Comparison of ENCODE assay signal across 10 mouse cellular contexts in genomic region chr4:107921152-107921695, GRCm38 (mm10). TPM values are rescaled to one million over a fixed set of nuclear protein-coding genes. Genes with fewer than 3 reads are reported as not detected.
DNase-seq lines count a peak whose midpoint lies in the region; ATAC-seq lines count a peak whose summit lies in the region.
"Had no signal": no experiment of that assay in that cellular context is flagged by ENCODE, and none has a peak within 500 bp of the region (broad histone marks: within the 10 kb centered on the region; RNA-seq: fewer than 3 reads in every experiment).

No protein-coding gene starts in this region.

- no peaks in the 10 kb centered on the region for H3K9me3 ChIP-seq in kidney, embryonic 14.5 days (ENCODE audit: control insufficient read depth, low read length)
- H3K9me3 ChIP-seq: midbrain, embryonic 15.5 days had no signal

- no peaks in the 10 kb centered on the region for H3K27me3 ChIP-seq in kidney, embryonic 14.5 days (ENCODE audit: control insufficient read depth, insufficient read depth, low read length)
- H3K27me3 ChIP-seq: midbrain, embryonic 15.5 days had no signal

- DNase-seq in kidney, adult 11 months: peak; percentile 69
- DNase-seq in adrenal gland, adult 8-10 months: peak; percentile 63
- DNase-seq in kidney, adult 8-10 months: peak; percentile 66 to 67
- DNase-seq in lung, postnatal 10 days: peak; percentile 51
- DNase-seq in layer of hippocampus, postnatal 10 days (ENCODE audit: low spot score in 2 of 2): no peak
- no peak for DNase-seq in cerebellum, adult 11 months
- no peak for DNase-seq in frontal cortex, postnatal 10 days (ENCODE audit: low spot score in 2 of 2)

- H3K4me2 ChIP-seq in kidney, embryonic 14.5 days (replicated peaks; ENCODE audit: low read depth, low read length): no peak overlapping the region; the same call in 1 of the 2 replicates

- no peak overlapping the region for H3K9ac ChIP-seq in kidney, embryonic 14.5 days (ENCODE audit: low read depth, low read length)
- H3K9ac ChIP-seq: midbrain, embryonic 15.5 days had no signal

- WGBS in kidney, embryonic 14.5 days: 49% methylated on average over 8 of the region's 8 CpGs

- H3K27ac ChIP-seq in kidney, embryonic 14.5 days (ENCODE audit: low read depth, low read length): no peak overlapping the region
- H3K27ac ChIP-seq: midbrain, embryonic 15.5 days had no signal

- no peak for ATAC-seq in kidney, embryonic 14.5 days (ENCODE audit: low FRiP score, low TSS enrichment)
- ATAC-seq: midbrain, embryonic 15.5 days had no signal

- H3K4me1 ChIP-seq in kidney, embryonic 14.5 days (ENCODE audit: control insufficient read depth, insufficient read depth, low read length): peaks cover 21% of the 10 kb centered on the region

- H3K4me3 ChIP-seq in kidney, embryonic 14.5 days (ENCODE audit: low read length): no peak overlapping the region
- H3K4me3 ChIP-seq: midbrain, embryonic 15.5 days had no signal

- no peaks in the 10 kb centered on the region for H3K36me3 ChIP-seq in kidney, embryonic 14.5 days (ENCODE audit: control insufficient read depth, insufficient read depth, low read length)
- H3K36me3 ChIP-seq: midbrain, embryonic 15.5 days had no signal

RNA-seq across cellular contexts. Expression of gene Cpt2, which starts 2.2 kb away (rescaled TPM):
- polyA plus RNA-seq in kidney, embryonic 14.5 days (2014; fragmentation: Nextera tagmentation; extraction: Ambion mirVana): 33.0 and 49.5 TPM in 2 replicates
- 100 to 1,000 TPM in 3 of 4 experiments, 10 to 100 TPM in 1; 92.3 to 198 (median 141) TPM for total RNA-seq in adrenal gland, adult 8-10 months (2022)
- 1 to 10 TPM; 7.3 to 9.4 TPM for total RNA-seq in layer of hippocampus, postnatal 10 days (2021)

RNA-seq across cellular contexts. Expression of gene 0610037L13Rik, which starts 31.6 kb away (rescaled TPM):
- polyA plus RNA-seq in kidney, embryonic 14.5 days (2014; fragmentation: Nextera tagmentation; extraction: Ambion mirVana): 126 and 148 TPM in 2 replicates
- total RNA-seq in adrenal gland, adult 8-10 months (2022): 10 to 100 TPM; 75.0 to 83.5 (median 78.4) TPM
- total RNA-seq in layer of hippocampus, postnatal 10 days (2021): 10 to 100 TPM; 65.2 to 73.8 TPM

RNA-seq across cellular contexts. Expression of gene Magoh, which starts 41.7 kb away (rescaled TPM):
- 229 and 331 TPM in 2 replicates for polyA plus RNA-seq in kidney, embryonic 14.5 days (2014; fragmentation: Nextera tagmentation; extraction: Ambion mirVana)
- total RNA-seq in adrenal gland, adult 8-10 months (2022): 10 to 100 TPM; 61.8 to 73.5 (median 71.9) TPM
- total RNA-seq in layer of hippocampus, postnatal 10 days (2021): 10 to 100 TPM; 46.5 to 51.9 TPM

RNA-seq across cellular contexts. Expression of gene Slc1a7, which starts 46.9 kb away (rescaled TPM):
- polyA plus RNA-seq in kidney, embryonic 14.5 days (2014; fragmentation: Nextera tagmentation; extraction: Ambion mirVana): not detected in 2 replicates
- total RNA-seq in adrenal gland, adult 8-10 months (2022): under 1 TPM; 0.35 to 0.73 (median 0.49) TPM
- under 1 TPM; 0.14 to 0.18 TPM for total RNA-seq in layer of hippocampus, postnatal 10 days (2021)
- total RNA-seq: layer of hippocampus, postnatal 25 days had no signal
- polyA plus RNA-seq: midbrain, embryonic 15.5 days had no signal

Comparison
In these comparisons a context has a peak if more than half of its experiments do, and no peak if none do; other contexts are left out.
1. DNase-seq: peak in kidney, adult 11 months (single experiment), adrenal gland, adult 8-10 months (single experiment), kidney, adult 8-10 months (2 of 2) and lung, postnatal 10 days (single experiment); none in layer of hippocampus, postnatal 10 days (0 of 2), cerebellum, adult 11 months (single experiment) and frontal cortex, postnatal 10 days (0 of 2).
2. RNA of gene Cpt2, which starts 2.2 kb away (total RNA-seq): 92.3 to 198 TPM in adrenal gland, adult 8-10 months; 7.3 to 9.4 TPM in layer of hippocampus, postnatal 10 days; every median in the first group is over 4 times any median in the second.